Mouse (Mus musculus) megakaryocyte, adult 5-6 weeks (primary cell): ENCODE data around the gene Mast4. TPM values are rescaled to one million over a fixed set of nuclear protein-coding genes. Genes with fewer than 3 reads are reported as not detected.

ENCODE experiments used
- ATAC-seq: 2 replicates; pipeline ENCODE4 v1.8.0; 2016; ENCODE audit warnings: mild to moderate bottlenecking, inconsistent platforms; ENCODE audit not compliant: poor library complexity, severe bottlenecking
- total RNA-seq, 2 experiments: library from RNA; stranded (forward) in 1 of 2; stranded (reverse) in 1 of 2; fragments of 153-499, 151-499 nt in 1 of 2; fragments of 221-1000, 200-1000 nt in 1 of 2; gene quantifications; 2 replicates each; pipeline versions ENCODE4 v1.2.3 to v1.2.4; 2015 to 2017

Gene Mast4
- total RNA-seq, 2 experiments from 2014 or later: 0.26 to 1.2 TPM

DNA sequence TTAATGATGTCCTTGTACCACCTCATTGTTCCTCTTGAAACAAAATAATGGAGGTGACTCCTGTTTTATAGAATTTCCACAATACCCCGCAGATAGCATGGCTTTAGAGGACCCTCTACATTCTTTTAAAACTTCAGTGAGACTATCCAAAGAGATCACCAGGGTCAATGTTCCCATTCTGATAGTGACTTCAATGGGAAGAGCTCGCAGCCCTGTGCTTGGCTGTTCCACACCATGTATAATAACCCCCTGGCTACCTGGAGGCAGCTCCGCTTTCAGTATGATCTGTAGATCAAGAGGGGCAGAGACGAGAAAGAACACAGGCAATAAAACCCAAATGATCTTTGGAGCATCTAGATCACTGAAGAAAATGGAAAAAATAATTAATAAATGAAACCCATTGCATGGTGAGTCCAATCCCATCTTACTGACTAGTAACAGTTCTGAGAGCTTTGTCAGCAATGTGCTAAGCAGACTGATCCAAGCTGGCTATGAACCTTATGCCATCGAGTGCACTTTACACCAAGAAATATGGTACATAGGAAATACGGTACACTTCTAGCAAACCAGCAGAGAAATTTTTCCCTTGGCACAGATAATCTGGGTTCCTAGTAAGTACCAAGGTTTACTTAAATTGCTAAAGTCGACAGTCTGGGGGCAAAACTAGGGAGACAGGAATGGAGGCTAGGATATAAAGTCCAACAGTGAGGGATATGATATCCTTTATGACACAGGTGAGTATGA, 341.4 kb downstream of the Mast4 start:
- no peak for ATAC-seq

DNA sequence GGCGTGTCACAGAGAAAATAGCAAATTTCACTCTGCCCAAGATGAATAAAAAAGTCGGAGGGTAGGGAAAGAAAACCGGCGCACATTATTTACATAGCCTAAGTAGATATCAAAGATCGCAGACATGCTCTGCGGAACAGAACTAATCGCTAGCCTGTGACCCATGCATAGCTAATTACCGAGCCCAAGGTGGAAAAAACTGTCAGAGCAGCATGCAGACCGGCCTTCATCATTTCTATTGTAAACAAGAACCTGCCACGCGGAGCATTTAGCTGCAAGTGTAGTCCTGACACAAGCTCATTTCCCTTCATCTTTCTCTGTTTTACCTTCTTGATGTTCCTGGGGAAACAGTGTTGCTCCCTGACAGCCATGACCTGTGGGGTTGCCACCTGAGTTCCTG, 342.4 kb downstream of the Mast4 start:
- no peak for ATAC-seq

GRCm38 (mm10) chr13:102991196-102991595, 343.1 kb downstream of the Mast4 start:
- ATAC-seq: no peak

GRCm38 (mm10) chr13:102990085-102990484, 344.2 kb downstream of the Mast4 start:
- ATAC-seq: no peak

DNA sequence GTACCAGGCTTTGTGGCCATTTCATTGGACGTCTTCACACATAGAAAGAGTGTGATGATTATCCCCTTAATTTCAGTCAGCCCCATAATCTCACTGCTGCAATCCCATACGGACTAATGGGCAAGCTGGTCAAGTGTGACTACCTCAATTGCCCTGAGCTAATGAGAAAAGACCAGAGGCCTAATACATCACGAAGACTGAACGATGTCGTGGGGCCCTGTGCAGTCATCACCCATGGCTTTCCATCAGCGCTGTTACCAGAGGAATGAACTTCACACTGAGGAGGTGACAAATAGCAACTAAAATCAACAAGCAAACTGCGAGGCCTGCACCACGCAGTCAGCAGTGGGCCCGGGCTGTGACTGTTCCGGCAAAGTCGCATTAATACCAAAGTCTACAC, 344.7 kb downstream of the Mast4 start:
- ATAC-seq: no peak

DNA sequence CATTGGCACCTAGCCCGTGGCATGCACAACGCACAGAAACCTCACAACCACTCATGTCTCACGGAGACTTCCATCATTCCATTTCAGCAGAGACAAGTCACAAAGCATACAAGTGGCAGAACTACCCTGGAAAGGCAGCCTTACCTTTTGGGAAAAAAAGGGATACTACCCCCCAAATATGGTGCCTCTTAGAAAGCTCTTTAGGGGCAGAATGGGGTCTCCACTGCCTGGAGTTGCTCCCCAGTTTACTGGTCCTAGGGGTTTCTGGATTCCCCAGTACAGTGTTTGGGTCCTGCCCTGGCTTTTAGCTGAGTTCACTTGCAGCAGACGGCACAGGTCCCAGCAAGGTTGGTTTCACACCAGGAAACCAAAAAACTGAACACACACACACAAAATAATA, 345.3 kb downstream of the Mast4 start:
- no peak for ATAC-seq

DNA sequence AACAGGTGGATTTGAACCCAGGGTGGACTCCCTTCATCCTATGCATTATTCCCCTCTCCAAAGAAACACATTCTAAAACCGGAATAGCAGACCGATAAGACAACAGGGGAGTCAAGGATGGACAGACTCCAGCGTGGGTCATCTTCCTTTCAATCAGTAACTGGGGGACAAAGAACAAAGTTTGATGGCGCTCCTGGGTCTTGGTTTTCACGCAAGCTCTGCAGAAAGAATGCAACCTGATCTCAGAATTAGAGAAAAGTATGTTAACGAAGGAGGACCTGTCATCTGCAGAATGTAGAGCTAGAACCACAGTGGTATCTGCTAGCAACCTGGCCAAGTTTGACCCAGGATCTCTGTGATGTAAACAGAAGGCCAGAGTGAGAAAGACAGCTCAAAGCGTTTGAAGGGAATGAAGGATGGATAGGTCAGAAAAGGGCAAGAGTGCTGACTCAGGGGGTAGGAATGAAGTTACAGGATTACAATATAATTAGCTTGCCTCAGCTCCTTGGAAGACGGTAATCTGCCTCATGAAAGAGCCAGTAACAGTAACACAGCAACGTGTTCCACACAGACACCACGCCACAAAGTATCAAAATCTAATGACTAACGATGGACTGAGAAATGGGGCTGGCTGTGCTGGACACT, 345.9 kb downstream of the Mast4 start:
- ATAC-seq: no peak

GRCm38 (mm10) chr13:102984550-102984949, 349.7 kb downstream of the Mast4 start:
- ATAC-seq: no peak

GRCm38 (mm10) chr13:102973853-102974252, 360.4 kb downstream of the Mast4 start:
- no peak for ATAC-seq

DNA sequence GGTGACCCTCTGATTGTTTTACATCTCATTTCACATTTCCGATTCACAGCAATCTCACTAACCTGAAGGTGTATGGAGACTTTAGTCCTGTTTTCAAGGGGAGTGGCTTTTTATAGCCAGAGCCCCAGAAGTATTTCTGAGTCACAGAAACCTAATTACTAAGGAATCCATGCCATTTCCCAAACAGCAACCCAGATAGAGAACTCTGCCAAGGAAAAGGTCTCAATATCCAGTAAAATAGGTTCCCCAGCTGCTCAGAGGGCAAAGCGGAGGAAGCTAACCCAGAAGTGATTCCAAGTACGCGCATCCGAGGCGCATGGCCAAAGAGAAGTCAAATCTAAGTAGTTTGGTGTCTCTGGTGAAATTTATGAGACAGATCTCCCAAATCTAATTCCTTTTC, 370.8 kb downstream of the Mast4 start:
- no peak for ATAC-seq

DNA sequence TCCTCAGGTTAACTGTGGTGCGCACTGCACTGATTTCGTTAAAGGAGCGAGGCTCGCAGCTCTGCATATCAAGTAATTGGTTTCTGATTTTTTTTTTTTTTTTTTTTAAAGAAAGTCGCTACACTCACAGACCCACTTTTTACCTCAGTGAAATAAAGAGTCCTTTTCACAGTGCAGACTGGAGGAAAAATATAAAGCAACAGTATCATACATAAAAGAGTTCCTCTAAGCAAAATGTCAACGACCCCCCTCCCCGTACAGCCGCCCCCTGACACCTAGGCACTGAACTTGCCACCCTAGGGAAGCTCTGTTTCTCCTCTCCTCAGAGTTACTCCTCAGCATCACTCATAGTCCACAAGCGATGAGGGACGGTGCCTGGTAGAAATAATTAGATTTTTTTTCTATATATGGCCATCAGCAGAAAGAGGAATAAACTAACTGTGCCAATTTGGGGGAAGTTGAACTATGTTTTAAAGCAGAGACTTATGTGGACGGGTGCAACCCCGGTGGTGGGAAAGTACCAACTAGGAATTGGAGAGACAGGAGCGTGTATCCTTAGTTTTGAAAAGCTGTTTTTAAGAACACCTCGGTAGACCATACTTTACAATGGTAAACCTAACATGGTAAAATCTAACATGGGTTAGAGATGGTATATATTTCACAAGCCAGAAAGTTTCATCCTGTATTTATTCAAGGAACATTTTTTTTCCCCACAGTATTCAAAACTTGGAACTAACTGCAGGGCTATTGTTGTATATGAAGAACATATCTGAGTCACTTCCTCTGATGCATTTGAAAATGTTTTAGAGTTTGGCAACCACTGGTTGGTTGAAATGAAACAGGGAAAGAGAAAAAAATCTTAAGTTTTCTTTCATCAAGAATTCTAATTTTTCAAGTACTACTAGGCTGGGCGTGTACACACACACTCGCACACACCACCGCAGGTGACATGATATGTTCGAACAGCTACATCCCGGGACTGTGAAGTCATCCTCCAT, 375.7 kb downstream of the Mast4 start:
- no peak for ATAC-seq

DNA sequence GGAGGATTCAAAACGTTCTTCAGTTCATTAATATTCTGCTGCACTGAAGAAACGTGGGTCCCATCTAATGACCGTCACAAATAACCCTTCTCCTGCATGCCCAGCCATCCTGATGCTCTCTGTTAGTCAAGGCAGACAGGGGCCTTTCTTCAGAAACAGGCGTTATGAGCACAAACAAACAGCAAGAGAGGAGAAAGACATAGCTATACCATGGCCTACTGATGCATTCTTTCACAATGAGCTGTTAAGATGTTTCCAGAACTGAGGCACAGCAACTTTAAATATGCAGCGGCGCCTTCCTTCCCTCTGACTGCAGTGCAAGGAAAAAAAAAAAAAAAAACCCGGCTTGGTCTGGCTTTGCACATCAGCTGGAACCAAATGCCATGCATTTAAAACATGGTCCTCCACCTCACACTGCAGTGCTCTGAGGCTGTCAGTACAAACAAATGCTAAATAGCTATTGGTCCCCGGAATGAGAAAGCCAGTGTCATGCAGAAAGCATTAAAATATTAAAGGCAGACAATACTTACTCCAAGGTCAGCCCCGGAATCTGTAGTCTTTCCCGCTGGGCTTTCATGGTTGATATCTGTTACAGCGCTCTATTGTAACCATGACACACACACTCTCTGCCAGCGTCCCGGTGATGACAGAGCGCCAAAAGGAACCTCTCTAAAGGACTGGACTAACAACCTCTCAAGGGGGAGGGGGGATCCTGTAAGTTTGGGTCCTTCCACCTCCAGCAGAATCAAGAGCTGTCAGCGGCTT, 376.6 kb downstream of the Mast4 start:
- no peak for ATAC-seq

GRCm38 (mm10) chr13:102955506-102955905, 378.8 kb downstream of the Mast4 start:
- ATAC-seq: no peak

GRCm38 (mm10) chr13:102949756-102950155, 384.5 kb downstream of the Mast4 start:
- no peak for ATAC-seq

DNA sequence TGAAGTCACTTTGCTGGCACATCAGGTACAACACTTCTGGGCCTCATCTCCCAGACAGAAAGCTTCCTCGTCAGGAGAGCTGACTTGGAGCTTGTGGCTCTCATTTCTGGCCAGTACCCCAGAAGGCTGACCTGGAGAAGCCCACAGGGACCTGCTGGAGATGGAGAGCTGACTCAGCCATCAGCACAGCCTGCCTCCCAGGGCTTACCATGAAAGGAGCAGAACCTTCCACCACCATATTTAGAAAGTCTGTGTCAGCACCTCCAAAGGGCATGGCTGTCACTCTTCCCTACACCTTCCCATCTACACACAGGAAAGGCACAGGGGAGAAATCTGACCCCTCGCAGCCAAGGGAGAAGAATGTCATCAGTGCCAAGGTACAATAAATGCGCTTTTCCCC, 385.3 kb downstream of the Mast4 start:
- ATAC-seq: no peak

DNA sequence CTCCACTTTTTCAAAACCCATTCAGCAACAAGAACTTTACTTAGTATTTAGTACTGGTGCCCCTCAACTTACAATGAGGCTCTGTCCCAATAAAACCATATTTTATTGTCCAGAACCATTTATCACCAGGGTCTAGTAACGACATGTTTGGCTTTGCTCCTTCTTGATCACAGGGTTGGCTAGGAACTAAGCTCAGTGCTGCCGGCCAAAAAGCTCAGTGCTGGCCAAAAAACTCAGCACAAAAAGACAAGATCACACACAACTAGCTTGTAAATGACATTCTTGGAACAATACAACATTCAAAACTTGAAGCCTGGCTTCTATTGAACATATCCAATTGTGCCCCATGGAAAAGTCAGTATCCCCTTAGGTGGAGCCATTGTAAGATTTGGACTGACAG, 386.8 kb downstream of the Mast4 start:
- ATAC-seq: no peak

DNA sequence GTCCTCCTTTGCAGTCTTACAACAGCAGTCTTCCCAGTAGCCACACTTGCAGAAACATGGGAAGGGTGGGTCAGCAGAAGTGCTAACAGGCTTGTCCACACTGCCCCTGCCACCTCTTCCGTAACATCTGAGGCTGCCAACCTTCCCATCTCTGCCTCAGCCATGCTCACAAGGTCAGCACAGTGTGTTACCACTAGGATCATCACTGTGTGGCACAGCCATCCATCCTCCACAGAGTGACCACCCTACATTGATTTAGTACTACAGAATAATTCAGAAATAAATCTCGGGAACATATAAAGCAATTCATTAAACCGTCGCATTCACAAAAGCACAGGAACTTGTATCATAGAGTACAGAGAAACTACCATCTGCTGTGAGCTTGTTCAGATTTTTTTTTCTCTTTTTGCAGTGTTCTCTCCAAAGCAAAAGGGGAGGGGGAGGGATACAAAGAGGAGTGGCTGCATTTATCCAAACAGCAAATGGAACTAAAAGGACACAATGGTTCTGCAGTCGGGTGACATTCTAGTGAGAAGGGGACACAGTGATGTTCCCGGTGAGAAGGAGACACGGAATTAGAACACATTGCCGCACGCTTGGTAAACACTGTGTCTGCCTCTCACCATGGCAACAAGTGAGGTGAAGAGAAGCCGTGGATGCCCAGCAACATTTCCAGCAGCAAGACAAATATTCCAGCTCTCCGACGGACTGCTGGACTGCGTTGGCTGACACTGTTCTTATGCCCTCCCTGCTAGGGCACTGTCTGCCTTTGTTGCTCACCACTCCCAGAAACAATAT, 388.1 kb downstream of the Mast4 start:
- ATAC-seq: no peak

GRCm38 (mm10) chr13:102945450-102945849, 388.8 kb downstream of the Mast4 start:
- ATAC-seq: no peak

DNA sequence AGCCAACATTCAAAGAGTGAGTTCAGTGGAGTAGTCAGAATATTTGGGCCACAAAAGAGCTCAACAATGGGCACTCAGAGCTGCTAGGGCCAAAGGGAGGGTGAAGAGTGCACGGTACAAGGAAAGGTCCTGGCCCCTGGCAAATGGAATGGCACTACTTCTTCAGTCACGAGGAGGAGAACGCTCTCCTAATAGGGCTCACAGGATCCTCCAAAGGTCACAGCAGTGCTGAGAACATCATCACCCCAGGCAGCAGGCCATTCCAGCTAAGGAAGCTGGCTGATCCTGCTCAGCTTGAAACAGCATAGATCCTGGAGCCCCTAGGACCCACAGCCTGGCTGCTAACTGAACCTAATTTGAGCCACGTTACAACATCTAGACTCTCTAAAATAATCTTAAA, 389.8 kb downstream of the Mast4 start:
- ATAC-seq: no peak

GRCm38 (mm10) chr13:102942557-102942956, 391.7 kb downstream of the Mast4 start:
- no peak for ATAC-seq
